Mouse (Mus musculus) kidney, embryonic 16.5 days (tissue): ENCODE data around the gene Arhgef28. TPM values are rescaled to one million over a fixed set of nuclear protein-coding genes. Genes with fewer than 3 reads are reported as not detected.

Experiments used
- ATAC-seq: fragments of 200-750 bp; cut with Nextera tagmentation; 2 replicates; pipeline ENCODE4 v1.8.0; 2017; ENCODE audit warnings: moderate TSS enrichment; ENCODE audit not compliant: low FRiP score, low TSS enrichment
- H3K27ac ChIP-seq: fragments of 300-500 bp; sonication (generic); 2 replicates; pipeline ENCODE4 v1.5.1; 2014; ENCODE audit warnings: low read length
- H3K27me3 ChIP-seq: fragments of 300-500 bp; sonication (generic); 2 replicates; pipeline ENCODE4 v1.6.1; 2014; ENCODE audit warnings: low read length, control low read depth, mixed read lengths; ENCODE audit not compliant: insufficient read depth
- H3K36me3 ChIP-seq: fragments of 300-500 bp; sonication (generic); 2 replicates; pipeline ENCODE4 v1.6.1; 2014; ENCODE audit warnings: low read length, control low read depth, mixed read lengths; ENCODE audit not compliant: insufficient read depth
- H3K4me1 ChIP-seq: fragments of 300-500 bp; sonication (generic); 2 replicates; pipeline ENCODE4 v1.6.1; 2014; ENCODE audit warnings: low read length, control low read depth, mixed read lengths; ENCODE audit not compliant: insufficient read depth
- H3K4me2 ChIP-seq: fragments of 300-500 bp; sonication (generic); replicated peaks from 2 replicates; pipeline ENCODE4 v1.6.1; 2014; ENCODE audit warnings: low read depth, low read length
- H3K4me3 ChIP-seq: fragments of 300-500 bp; sonication (generic); 2 replicates; pipeline ENCODE4 v1.5.1; 2014; ENCODE audit warnings: mild to moderate bottlenecking, low read length
- H3K9ac ChIP-seq: fragments of 300-500 bp; sonication (generic); replicated peaks from 2 replicates; pipeline ENCODE4 v1.6.1; 2014; ENCODE audit warnings: low read length
- H3K9me3 ChIP-seq: fragments of 300-500 bp; sonication (generic); 2 replicates; pipeline ENCODE4 v1.6.1; 2016; ENCODE audit warnings: low read length, control low read depth
- WGBS: fragments of 180-500 bp; shearing (Covaris S2); extraction: QIAGEN DNeasy Blood & Tissue Kit; methylation state at CpG from one replicate; pipeline ENCODE4 v1.1.7; 2014; 5-methylcytosine and 5-hydroxymethylcytosine counted together
- polyA plus RNA-seq: library from polyadenylated mRNA; unstranded; fragments of >200 nt; fragmentation: Nextera tagmentation; extraction: Ambion mirVana; gene quantifications from 2 replicates; pipeline ENCODE4 v1.2.1, GENCODE M21; 2015

Gene Arhgef28
- polyA plus RNA-seq, 1 experiment from 2014 or later: 45.1 TPM

- no peak overlapping the region for H3K4me2 ChIP-seq
- no peaks in the 10 kb centered on the region for H3K27me3 ChIP-seq
- no peaks in the 10 kb centered on the region for H3K9me3 ChIP-seq
- no peaks in the 10 kb centered on the region for H3K36me3 ChIP-seq
- no peak overlapping the region for H3K4me3 ChIP-seq
- 60% methylated on average over 2 of the region's 2 CpGs for WGBS
- no peak for ATAC-seq
- H3K27ac ChIP-seq: no peak overlapping the region
- H3K9ac ChIP-seq: no peak overlapping the region
- H3K4me1 ChIP-seq: no peaks in the 10 kb centered on the region
These were observed 20.0 kb upstream of the Arhgef28 start for GRCm38 (mm10) chr13:98226225-98226624.

GRCm38 (mm10) chr13:98222848-98223247, 16.6 kb upstream of the Arhgef28 start:
- Histone ChIP-seq H3K27me3 (no peaks in the 10 kb centered on the region), H3K4me3 (no peak overlapping the region), H3K9me3 (no peaks in the 10 kb centered on the region), H3K9ac (peak overlapping the region; percentile 32; the same call in 1 of the 2 replicates), H3K4me1 (no peaks in the 10 kb centered on the region), H3K36me3 (no peaks in the 10 kb centered on the region), H3K27ac (no peak overlapping the region), H3K4me2 (peak overlapping the region; percentile 13; the same call in 1 of the 2 replicates)
- peak; percentile 42; the same call in 1 of the 2 replicates for ATAC-seq
- 32% methylated on average over 12 of the region's 12 CpGs for WGBS

- Histone ChIP-seq H3K36me3 (no peaks in the 10 kb centered on the region), H3K27me3 (no peaks in the 10 kb centered on the region), H3K4me1 (peaks cover 3% of the 10 kb centered on the region), H3K4me3 (no peak overlapping the region), H3K9me3 (no peaks in the 10 kb centered on the region), H3K4me2 (no peak overlapping the region), H3K27ac (no peak overlapping the region), H3K9ac (no peak overlapping the region)
- no peak for ATAC-seq
- WGBS: 87% methylated on average over 7 of the region's 7 CpGs
These were observed 3.9 kb upstream of the Arhgef28 start for GRCm38 (mm10) chr13:98210137-98210536.

- Histone ChIP-seq H3K27ac (no peak overlapping the region), H3K9me3 (no peaks in the 10 kb centered on the region), H3K36me3 (no peaks in the 10 kb centered on the region), H3K9ac (no peak overlapping the region), H3K4me1 (peaks cover 7% of the 10 kb centered on the region), H3K27me3 (no peaks in the 10 kb centered on the region), H3K4me3 (no peak overlapping the region), H3K4me2 (no peak overlapping the region)
- no peak for ATAC-seq
- WGBS: 39% methylated on average over 9 of the region's 9 CpGs
These were observed 2.6 kb upstream of the Arhgef28 start for GRCm38 (mm10) chr13:98208842-98209241.

GRCm38 (mm10) chr13:98206546-98206870, 269 bp upstream of the Arhgef28 start:
- no peak for ATAC-seq
- Histone ChIP-seq H3K36me3 (no peaks in the 10 kb centered on the region), H3K27ac (peak overlapping the region; percentile 94), H3K4me2 (peak overlapping the region; percentile 94), H3K4me3 (peak overlapping the region; percentile 66), H3K4me1 (peaks cover 7% of the 10 kb centered on the region), H3K9ac (peak overlapping the region; percentile 76), H3K9me3 (no peaks in the 10 kb centered on the region), H3K27me3 (no peaks in the 10 kb centered on the region)
- 0% methylated on average over 13 of the region's 13 CpGs for WGBS

- peak overlapping the region; percentile 94 for H3K27ac ChIP-seq
- ATAC-seq: peak; percentile 3; the same call in 1 of the 2 replicates
- H3K36me3 ChIP-seq: no peaks in the 10 kb centered on the region
- H3K27me3 ChIP-seq: no peaks in the 10 kb centered on the region
- WGBS: 14% methylated on average over 8 of the region's 8 CpGs
- no peaks in the 10 kb centered on the region for H3K9me3 ChIP-seq
- H3K9ac ChIP-seq: peak overlapping the region; percentile 76
- H3K4me3 ChIP-seq: peak overlapping the region; percentile 66
- peaks cover 7% of the 10 kb centered on the region for H3K4me1 ChIP-seq
- H3K4me2 ChIP-seq: peak overlapping the region; percentile 94
These were observed 1.1 kb downstream of the Arhgef28 start for GRCm38 (mm10) chr13:98205111-98205510.

GRCm38 (mm10) chr13:98204371-98204770, 1.9 kb downstream of the Arhgef28 start:
- H3K36me3 ChIP-seq: no peaks in the 10 kb centered on the region

GRCm38 (mm10) chr13:98201436-98201835, 4.8 kb downstream of the Arhgef28 start:
- no peak for ATAC-seq
- H3K9me3 ChIP-seq: no peaks in the 10 kb centered on the region
- no peak overlapping the region for H3K9ac ChIP-seq
- H3K4me1 ChIP-seq: peaks cover 11% of the 10 kb centered on the region
- no peak overlapping the region for H3K27ac ChIP-seq
- WGBS: 54% methylated on average over 9 of the region's 9 CpGs
- H3K4me2 ChIP-seq: no peak overlapping the region
- no peak overlapping the region for H3K4me3 ChIP-seq
- no peaks in the 10 kb centered on the region for H3K27me3 ChIP-seq
- H3K36me3 ChIP-seq: no peaks in the 10 kb centered on the region

More at GRCm38 (mm10) chr13:98204371-98204770, 1.9 kb downstream of the Arhgef28 start:
- peaks cover 7% of the 10 kb centered on the region for H3K4me1 ChIP-seq
- H3K4me2 ChIP-seq: no peak overlapping the region
- no peak overlapping the region for H3K27ac ChIP-seq
- ATAC-seq: no peak
- 90% methylated on average over 8 of the region's 8 CpGs for WGBS
- H3K4me3 ChIP-seq: no peak overlapping the region
- no peak overlapping the region for H3K9ac ChIP-seq
- H3K27me3 ChIP-seq: no peaks in the 10 kb centered on the region
- no peaks in the 10 kb centered on the region for H3K9me3 ChIP-seq

- no peaks in the 10 kb centered on the region for H3K36me3 ChIP-seq
- H3K4me3 ChIP-seq: no peak overlapping the region
- H3K9me3 ChIP-seq: no peaks in the 10 kb centered on the region; the same call in 1 of the 2 replicates
- no peak overlapping the region for H3K27ac ChIP-seq
- WGBS: 61% methylated on average over 10 of the region's 10 CpGs
- no peak overlapping the region for H3K9ac ChIP-seq
- no peak overlapping the region for H3K4me2 ChIP-seq
- H3K27me3 ChIP-seq: no peaks in the 10 kb centered on the region
- peaks cover 7% of the 10 kb centered on the region; the same call in 1 of the 2 replicates for H3K4me1 ChIP-seq
- no peak for ATAC-seq
These were observed 13.6 kb downstream of the Arhgef28 start for GRCm38 (mm10) chr13:98192596-98192995.

- ATAC-seq: no peak
- peaks cover 11% of the 10 kb centered on the region; the same call in 1 of the 2 replicates for H3K4me1 ChIP-seq
- H3K27me3 ChIP-seq: no peaks in the 10 kb centered on the region
- WGBS: 100% methylated on average over 2 of the region's 2 CpGs
- no peaks in the 10 kb centered on the region for H3K36me3 ChIP-seq
- H3K9me3 ChIP-seq: no peaks in the 10 kb centered on the region
- no peak overlapping the region for H3K4me2 ChIP-seq
- no peak overlapping the region for H3K9ac ChIP-seq
- H3K27ac ChIP-seq: no peak overlapping the region
- H3K4me3 ChIP-seq: no peak overlapping the region
These were observed 17.7 kb downstream of the Arhgef28 start for GRCm38 (mm10) chr13:98188500-98188899.
